Mouse (Mus musculus): Measurements from ENCODE around the gene C1galt1. TPM values are rescaled to one million over a fixed set of nuclear protein-coding genes. Genes with fewer than 3 reads are reported as not detected.

Gene C1galt1
- 25.0 TPM for total RNA-seq (2023)

GRCm38 (mm10) chr6:7844802-7845679 is at the start of gene C1galt1:
C1galt1 (plus strand) TSS chr6:7844842.

Other genes with a start within 250 kb of the C1galt1 start
- gene Asns, start 151.6 kb upstream of the C1galt1 start, total RNA-seq (2023): 10.5 TPM